Mouse (Mus musculus) left cerebral cortex, postnatal 4 days (tissue): Measurements from ENCODE around the gene Togaram1. TPM values are rescaled to one million over a fixed set of nuclear protein-coding genes. Genes with fewer than 3 reads are reported as not detected.

Experiments
- DNase-seq: peaks from one replicate; pipeline ENCODE4 v3.0.0-alpha.2; 2022
- intact Hi-C: fragments of 180-260 bp; cut with DNase I; formaldehyde crosslinking; loops from one replicate; pipeline ENCODE4 v1.15.1; 2025
- total RNA-seq, 2 experiments: library from RNA; stranded (reverse); gene quantifications; 2 replicates each; pipeline ENCODE4 v1.2.3; 2021

The Togaram1 gene
- total RNA-seq: 10 to 100 TPM; 32.1 to 32.4 TPM

- intact Hi-C loops: no loop called here
- peak; percentile 99 for DNase-seq
Observed at GRCm38 (mm10) chr12:64965124-64966026, at the start of gene Togaram1, which contains the start of gene Klhl28. Gene Togaram1, plus strand, starts transcription at chr12:64965804. Gene Klhl28, minus strand, starts transcription at chr12:64965534.

- intact Hi-C loops: no loop called here
- no peak for DNase-seq
Observed at GRCm38 (mm10) chr12:64916735-64917134, 48.9 kb upstream of the Togaram1 start.

GRCm38 (mm10) chr12:64917578-64918471, 47.8 kb upstream of the Togaram1 start, which contains the start of gene Gm527:
Gene Gm527, plus strand, starts transcription at chr12:64917906.
- intact Hi-C loops: no loop called here

GRCm38 (mm10) chr12:64937493-64937892, 28.1 kb upstream of the Togaram1 start:
- intact Hi-C loops: no loop called here
- DNase-seq: peak; percentile 4

More at GRCm38 (mm10) chr12:64917578-64918471, 47.8 kb upstream of the Togaram1 start, which contains the start of gene Gm527:
- peak; percentile 97 for DNase-seq

- intact Hi-C loops: no loop called here
Observed at GRCm38 (mm10) chr12:64964560-64964959, 1.0 kb upstream of the Togaram1 start.

GRCm38 (mm10) chr12:64966101-64966631, 562 bp downstream of the Togaram1 start:
- peak; percentile 53 for DNase-seq
- intact Hi-C loops: no loop called here

More at GRCm38 (mm10) chr12:64964560-64964959, 1.0 kb upstream of the Togaram1 start:
- no peak for DNase-seq

GRCm38 (mm10) chr12:64966652-64967435, 1.2 kb downstream of the Togaram1 start:
- intact Hi-C loops: no loop called here
- no peak for DNase-seq

GRCm38 (mm10) chr12:64967470-64967869, 1.9 kb downstream of the Togaram1 start:
- intact Hi-C loops: no loop called here

GRCm38 (mm10) chr12:64968067-64968466, 2.5 kb downstream of the Togaram1 start:
- intact Hi-C loops: no loop called here
- DNase-seq: no peak

More at GRCm38 (mm10) chr12:64967470-64967869, 1.9 kb downstream of the Togaram1 start:
- no peak for DNase-seq

- no peak for DNase-seq
- intact Hi-C loops: no loop called here
Observed at GRCm38 (mm10) chr12:64971399-64971798, 5.8 kb downstream of the Togaram1 start.

- intact Hi-C loops: no loop called here
- no peak for DNase-seq
Observed at GRCm38 (mm10) chr12:64972063-64972462, 6.5 kb downstream of the Togaram1 start.

GRCm38 (mm10) chr12:64975558-64975957, 10.0 kb downstream of the Togaram1 start:
- intact Hi-C loops: no loop called here
- DNase-seq: no peak

- intact Hi-C loops: no loop called here
- no peak for DNase-seq
Observed at GRCm38 (mm10) chr12:64976191-64976590, 10.6 kb downstream of the Togaram1 start.

GRCm38 (mm10) chr12:64977518-64977917, 11.9 kb downstream of the Togaram1 start:
- intact Hi-C loops: no loop called here
- DNase-seq: no peak

GRCm38 (mm10) chr12:65007725-65008124, 42.1 kb downstream of the Togaram1 start:
- DNase-seq: no peak
- intact Hi-C loops: no loop called here

GRCm38 (mm10) chr12:65022842-65023241, 57.2 kb downstream of the Togaram1 start:
- intact Hi-C loops: no loop called here
- DNase-seq: no peak

GRCm38 (mm10) chr12:65035839-65036189, 70.2 kb downstream of the Togaram1 start:
- no peak for DNase-seq
- intact Hi-C loops: no loop called here

GRCm38 (mm10) chr12:65036190-65036870, 70.7 kb downstream of the Togaram1 start, which contains the start of gene Prpf39:
Gene Prpf39, plus strand, starts transcription at chr12:65036333.
- intact Hi-C loops: no loop called here
- peak; percentile 91 for DNase-seq

- DNase-seq: no peak
- intact Hi-C loops: no loop called here
Observed at GRCm38 (mm10) chr12:65036892-65037545, 71.4 kb downstream of the Togaram1 start.
